Mouse (Mus musculus): ENCODE data around the gene Nsun3. TPM values are rescaled to one million over a fixed set of nuclear protein-coding genes. Genes with fewer than 3 reads are reported as not detected.
"Not testable (repeated sequence)": the region's sequence is repeated elsewhere in the genome, so short reads cannot be mapped to it uniquely, and the experiment has no call there.

Nsun3 gene
- polyA plus RNA-seq, 1 experiment from 2014 or later = 6.8 TPM

DNA sequence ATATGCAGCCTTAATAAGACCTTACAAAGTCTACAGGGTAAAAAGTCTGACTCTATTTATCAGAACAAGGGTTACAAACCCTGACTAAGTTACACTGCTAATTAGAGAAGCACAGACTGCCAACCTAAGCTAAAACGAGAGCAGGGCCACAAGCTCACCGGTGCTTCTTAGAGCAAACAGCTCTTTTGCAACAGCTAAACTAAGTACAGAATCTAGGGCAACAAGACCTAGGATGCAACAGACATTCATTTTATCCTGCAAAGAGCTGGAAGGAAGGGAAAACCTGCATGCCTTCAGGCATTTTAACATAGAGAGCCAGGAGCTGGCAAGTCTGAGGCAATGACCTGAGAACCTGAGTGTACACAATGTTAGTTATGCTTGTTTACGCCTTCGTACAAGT is 33.5 kb downstream of the Nsun3 start:
- WGBS = 86% methylated on average over 4 of the region's 4 CpGs
- no peaks in the 10 kb centered on the region for H3K4me1 ChIP-seq (replicated peaks)
- no peak overlapping the region for H3K4me2 ChIP-seq
- no peak overlapping the region for H3K4me3 ChIP-seq (replicated peaks)
- no peak for ATAC-seq (ENCODE audit: insufficient number of reproducible peaks, insufficient read depth, low FRiP score, low TSS enrichment, low read depth)
- H3K27me3 ChIP-seq = no peaks in the 10 kb centered on the region
- no peaks in the 10 kb centered on the region for H3K9me3 ChIP-seq
- H3K9ac ChIP-seq (replicated peaks) = no peak overlapping the region
- no peaks in the 10 kb centered on the region for H3K36me3 ChIP-seq
- H3K27ac ChIP-seq = no peak overlapping the region

GRCm38 (mm10) chr16:62745875-62746274 is 40.7 kb downstream of the Nsun3 start:
- Histone ChIP-seq H3K27ac (no peak overlapping the region), H3K4me2 (no peak overlapping the region), H3K36me3 (no peaks in the 10 kb centered on the region), H3K9ac (replicated peaks) (no peak overlapping the region), H3K9me3 (no peaks in the 10 kb centered on the region), H3K27me3 (no peaks in the 10 kb centered on the region), H3K4me3 (replicated peaks) (no peak overlapping the region), H3K4me1 (replicated peaks) (no peaks in the 10 kb centered on the region)
- ATAC-seq (ENCODE audit: insufficient number of reproducible peaks, insufficient read depth, low FRiP score, low TSS enrichment, low read depth) = no peak
- WGBS = 63% methylated on average over 2 of the region's 2 CpGs

DNA sequence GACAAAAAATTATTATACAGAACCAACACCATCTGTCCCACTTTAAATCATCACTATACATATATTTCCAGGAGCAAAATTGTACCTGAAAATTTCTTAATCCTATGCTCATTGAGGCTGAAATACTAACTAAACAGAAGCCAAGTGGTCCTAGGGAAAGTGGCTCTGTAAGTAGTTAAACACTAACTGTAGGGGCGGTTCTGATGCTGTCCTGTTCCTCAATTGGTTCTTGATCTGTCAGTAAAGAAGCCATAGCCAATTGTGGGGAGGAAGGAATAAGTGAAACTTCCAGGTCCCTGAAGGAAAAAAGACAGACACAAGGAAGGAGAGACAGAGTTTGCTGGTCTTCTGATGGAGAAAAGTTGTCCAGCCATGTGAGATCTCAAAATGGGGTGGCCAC is 52.3 kb downstream of the Nsun3 start:
- 91% methylated on average over 1 of the region's 1 CpGs for WGBS
- H3K27me3 ChIP-seq = no peaks in the 10 kb centered on the region
- no peaks in the 10 kb centered on the region for H3K4me1 ChIP-seq (replicated peaks)
- H3K27ac ChIP-seq = no peak overlapping the region
- no peaks in the 10 kb centered on the region for H3K9me3 ChIP-seq
- H3K36me3 ChIP-seq = peaks cover 10% of the 10 kb centered on the region; the same call in 1 of the 2 replicates
- H3K4me2 ChIP-seq = no peak overlapping the region
- ATAC-seq (ENCODE audit: insufficient number of reproducible peaks, insufficient read depth, low FRiP score, low TSS enrichment, low read depth) = no peak
- H3K4me3 ChIP-seq (replicated peaks) = no peak overlapping the region
- no peak overlapping the region for H3K9ac ChIP-seq (replicated peaks)

- Histone ChIP-seq H3K9me3 (no peaks in the 10 kb centered on the region), H3K9ac (replicated peaks) (no peak overlapping the region), H3K4me2 (no peak overlapping the region), H3K4me1 (replicated peaks) (no peaks in the 10 kb centered on the region), H3K4me3 (replicated peaks) (no peak overlapping the region), H3K27me3 (no peaks in the 10 kb centered on the region), H3K36me3 (peaks cover 10% of the 10 kb centered on the region; the same call in 1 of the 2 replicates), H3K27ac (no peak overlapping the region)
- no peak for ATAC-seq (ENCODE audit: insufficient number of reproducible peaks, insufficient read depth, low FRiP score, low TSS enrichment, low read depth)
- WGBS = 80% methylated on average over 4 of the region's 4 CpGs
Observed at GRCm38 (mm10) chr16:62730291-62730690, 56.3 kb downstream of the Nsun3 start.

DNA sequence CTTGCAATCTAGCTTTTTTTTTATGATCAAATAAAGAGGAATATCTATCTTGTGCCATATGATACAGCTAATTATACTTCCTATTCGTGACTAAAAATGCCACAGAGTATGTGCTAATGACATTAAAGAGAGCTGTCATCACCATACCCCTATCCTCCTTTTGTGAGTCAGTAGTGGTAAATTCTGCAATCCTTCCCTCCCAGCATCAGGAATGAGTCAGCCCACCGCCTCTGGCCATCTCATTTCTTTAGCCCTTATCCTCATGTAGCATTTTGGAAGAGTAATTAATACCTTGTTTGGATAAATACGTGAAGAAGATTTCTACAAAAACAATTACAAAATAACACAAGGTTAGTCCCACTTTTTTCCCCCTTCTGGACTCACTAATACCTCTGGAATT is 56.8 kb downstream of the Nsun3 start:
- Histone ChIP-seq H3K36me3 (peaks cover 5% of the 10 kb centered on the region; the same call in 1 of the 2 replicates), H3K27ac (no peak overlapping the region), H3K9me3 (no peaks in the 10 kb centered on the region), H3K27me3 (no peaks in the 10 kb centered on the region), H3K9ac (replicated peaks) (no peak overlapping the region), H3K4me2 (no peak overlapping the region), H3K4me1 (replicated peaks) (no peaks in the 10 kb centered on the region), H3K4me3 (replicated peaks) (no peak overlapping the region)
- 76% methylated on average over 3 of the region's 3 CpGs for WGBS
- no peak for ATAC-seq (ENCODE audit: insufficient number of reproducible peaks, insufficient read depth, low FRiP score, low TSS enrichment, low read depth)

GRCm38 (mm10) chr16:62718255-62718654 is 68.4 kb downstream of the Nsun3 start:
- H3K4me1 ChIP-seq (replicated peaks); ATAC-seq (ENCODE audit: insufficient number of reproducible peaks, insufficient read depth, low FRiP score, low TSS enrichment, low read depth); H3K4me3 ChIP-seq (replicated peaks); H3K36me3 ChIP-seq; H3K27ac ChIP-seq; H3K27me3 ChIP-seq; H3K4me2 ChIP-seq; H3K9ac ChIP-seq (replicated peaks); H3K9me3 ChIP-seq: not testable (repeated sequence)
- 82% methylated on average over 9 of the region's 11 CpGs for WGBS

DNA sequence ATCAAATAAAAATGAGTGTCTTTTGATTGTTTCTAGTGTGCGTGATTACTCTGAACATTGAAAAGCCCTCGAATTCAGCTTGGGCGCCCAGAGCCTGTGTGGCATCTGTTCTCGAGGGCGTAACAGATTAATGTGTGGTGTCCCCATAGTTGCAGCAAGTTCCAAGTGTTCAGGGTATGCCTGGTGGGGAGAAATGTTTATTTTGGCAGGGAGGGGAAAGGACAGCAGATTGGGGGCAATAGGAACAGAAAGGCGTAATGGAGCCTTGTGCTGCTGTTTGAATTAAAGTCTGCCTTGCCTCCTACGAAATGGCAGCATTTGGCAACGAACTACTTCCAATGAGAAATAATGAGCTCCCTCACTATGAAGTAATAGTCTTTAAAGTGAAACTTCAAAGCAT is 96.2 kb downstream of the Nsun3 start:
- Histone ChIP-seq H3K9ac (replicated peaks) (no peak overlapping the region), H3K4me1 (replicated peaks) (no peaks in the 10 kb centered on the region), H3K27me3 (no peaks in the 10 kb centered on the region), H3K36me3 (no peaks in the 10 kb centered on the region), H3K9me3 (no peaks in the 10 kb centered on the region), H3K4me2 (no peak overlapping the region), H3K27ac (no peak overlapping the region), H3K4me3 (replicated peaks) (no peak overlapping the region)
- no peak for ATAC-seq (ENCODE audit: insufficient number of reproducible peaks, insufficient read depth, low FRiP score, low TSS enrichment, low read depth)
- WGBS = 54% methylated on average over 8 of the region's 8 CpGs

DNA sequence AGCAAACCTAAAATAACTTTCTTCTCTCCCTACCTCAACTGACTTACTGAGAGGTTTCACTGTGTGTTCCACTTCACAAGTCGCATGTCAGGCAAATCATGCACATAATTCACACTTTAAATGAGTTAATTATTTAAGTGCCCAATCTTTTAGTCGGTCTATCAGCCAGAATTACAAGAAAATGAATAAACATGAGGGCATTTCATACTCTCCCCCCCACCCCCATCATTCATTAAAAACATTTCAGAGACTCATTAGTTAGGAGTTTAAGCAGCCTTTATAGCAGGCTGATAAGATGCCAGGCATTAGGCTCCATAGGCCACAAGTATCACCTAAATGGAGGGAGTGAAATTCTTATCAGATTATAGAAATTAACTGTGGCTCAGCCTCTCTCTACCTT is 100.5 kb downstream of the Nsun3 start:
- ATAC-seq (ENCODE audit: insufficient number of reproducible peaks, insufficient read depth, low FRiP score, low TSS enrichment, low read depth) = no peak
- H3K4me1 ChIP-seq (replicated peaks) = no peaks in the 10 kb centered on the region
- no peak overlapping the region for H3K9ac ChIP-seq (replicated peaks)
- WGBS = 63% methylated on average over 2 of the region's 2 CpGs
- no peaks in the 10 kb centered on the region for H3K9me3 ChIP-seq
- no peak overlapping the region for H3K4me2 ChIP-seq
- no peaks in the 10 kb centered on the region for H3K36me3 ChIP-seq
- no peak overlapping the region for H3K4me3 ChIP-seq (replicated peaks)
- no peaks in the 10 kb centered on the region for H3K27me3 ChIP-seq
- H3K27ac ChIP-seq = no peak overlapping the region

GRCm38 (mm10) chr16:62685494-62685893 is 101.1 kb downstream of the Nsun3 start:
- no peak overlapping the region for H3K4me2 ChIP-seq
- H3K27ac ChIP-seq = no peak overlapping the region
- no peaks in the 10 kb centered on the region for H3K36me3 ChIP-seq
- no peaks in the 10 kb centered on the region for H3K9me3 ChIP-seq
- no peaks in the 10 kb centered on the region for H3K4me1 ChIP-seq (replicated peaks)
- ATAC-seq (ENCODE audit: insufficient number of reproducible peaks, insufficient read depth, low FRiP score, low TSS enrichment, low read depth) = no peak
- 71% methylated on average over 4 of the region's 4 CpGs for WGBS
- no peak overlapping the region for H3K4me3 ChIP-seq (replicated peaks)
- H3K9ac ChIP-seq (replicated peaks) = no peak overlapping the region
- no peaks in the 10 kb centered on the region for H3K27me3 ChIP-seq

Small RNA genes lying within 50 kb of the gene (microRNA-seq; reads per million reads assigned to microRNA genes)
- not detected for gene Gm25986

Other genes starting within 250 kb of the Nsun3 start
- gene Stx19, start 27.9 kb upstream of the Nsun3 start, polyA plus RNA-seq (2016; fragmentation: Nextera tagmentation; extraction: Ambion mirVana) = 0.31 and 0.90 TPM in 2 replicates
- gene Arl13b, start 60.2 kb upstream of the Nsun3 start, polyA plus RNA-seq (2016; fragmentation: Nextera tagmentation; extraction: Ambion mirVana) = 22.5 and 25.8 TPM in 2 replicates
- 23.8 and 24.3 TPM in 2 replicates for gene Pros1, start 67.5 kb upstream of the Nsun3 start, polyA plus RNA-seq (2016; fragmentation: Nextera tagmentation; extraction: Ambion mirVana)